Mouse (Mus musculus) effector memory CD4-positive, alpha-beta T cell, adult 5 months (primary cell): ENCODE measurements around the gene Hgd. TPM values are rescaled to one million over a fixed set of nuclear protein-coding genes. Genes with fewer than 3 reads are reported as not detected.

Experiments used
- polyA plus RNA-seq: library from polyadenylated mRNA; unstranded; fragments of 100-300 nt; shearing (Covaris generic); gene quantifications from one replicate; pipeline ENCODE4 v1.2.1, GENCODE M21; 2017

Gene Hgd
- polyA plus RNA-seq, result not detected

DNA sequence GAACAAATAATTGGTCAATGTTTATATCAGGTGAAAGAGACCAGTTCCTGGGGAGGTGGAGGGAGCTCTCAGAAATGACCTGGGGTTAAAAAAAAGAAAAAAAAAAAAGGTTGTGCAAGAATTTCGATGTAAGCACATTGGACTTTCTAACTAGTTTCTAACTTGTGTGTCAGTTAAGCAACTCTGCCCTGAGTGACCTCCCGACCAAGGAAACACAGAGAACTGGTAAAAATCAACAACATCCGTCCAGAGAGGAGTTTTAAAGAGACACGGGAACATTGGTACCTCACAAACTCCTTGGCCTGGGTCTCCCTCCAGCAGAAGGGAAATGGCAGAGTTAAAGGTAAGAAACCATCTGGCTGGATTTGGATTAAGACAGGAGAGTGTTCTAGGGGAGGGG, at the start of gene Hgd:
Gene Hgd (plus strand): TSS at position 160 of the 400 bp plus-strand sequence.

DNA sequence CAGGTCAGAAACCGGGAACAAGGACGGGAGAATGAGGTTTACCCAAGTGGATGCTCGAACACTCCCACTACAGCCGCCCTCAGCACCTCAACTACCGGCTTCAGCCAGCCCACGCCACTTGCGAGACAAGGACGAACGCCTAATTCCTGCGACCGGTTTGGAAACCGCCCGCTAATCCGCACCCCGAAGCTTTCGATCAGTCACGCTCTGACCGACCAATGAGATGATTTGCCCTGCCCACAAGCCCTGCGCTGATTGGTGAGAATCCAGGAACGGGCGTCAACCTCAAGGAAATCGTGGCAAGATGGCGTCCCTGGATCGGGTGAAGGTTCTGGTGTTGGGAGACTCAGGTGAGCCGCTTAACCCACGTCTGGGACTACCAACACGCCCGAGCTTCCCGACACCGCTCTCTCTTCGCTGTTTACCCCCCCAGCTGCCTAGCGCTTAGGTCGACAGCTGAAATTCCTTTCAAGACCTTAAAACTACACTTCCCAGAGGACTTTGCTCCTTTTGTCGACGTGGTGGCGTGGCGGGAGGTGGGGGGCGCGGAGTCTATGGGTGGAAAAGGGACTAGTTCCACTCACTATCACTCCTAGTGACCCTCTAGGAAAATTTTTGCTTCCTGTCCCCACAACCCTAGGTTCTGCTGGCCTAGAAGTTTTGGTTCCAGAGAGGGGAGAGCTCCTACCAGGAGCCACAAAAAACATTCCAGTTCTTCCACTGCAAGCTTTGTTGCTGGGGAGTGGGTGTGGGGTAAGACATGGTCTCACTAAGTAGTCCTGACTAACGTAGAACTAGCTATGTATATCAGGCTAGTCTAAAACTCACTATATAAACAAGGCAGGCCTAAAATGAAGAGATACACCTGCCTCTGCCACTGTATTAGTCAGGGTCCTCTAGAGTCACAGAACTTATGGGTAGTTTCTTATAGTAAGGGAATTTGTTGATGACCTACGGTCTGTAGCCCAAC, 40.1 kb upstream of the Hgd start, which contains the start of the genes Gtf2e1 and Rabl3:
Gene Gtf2e1 (minus strand): TSS at position 179 of the 970 bp plus-strand sequence.
Gene Rabl3 (plus strand): TSS at position 275 of the 970 bp plus-strand sequence.

DNA sequence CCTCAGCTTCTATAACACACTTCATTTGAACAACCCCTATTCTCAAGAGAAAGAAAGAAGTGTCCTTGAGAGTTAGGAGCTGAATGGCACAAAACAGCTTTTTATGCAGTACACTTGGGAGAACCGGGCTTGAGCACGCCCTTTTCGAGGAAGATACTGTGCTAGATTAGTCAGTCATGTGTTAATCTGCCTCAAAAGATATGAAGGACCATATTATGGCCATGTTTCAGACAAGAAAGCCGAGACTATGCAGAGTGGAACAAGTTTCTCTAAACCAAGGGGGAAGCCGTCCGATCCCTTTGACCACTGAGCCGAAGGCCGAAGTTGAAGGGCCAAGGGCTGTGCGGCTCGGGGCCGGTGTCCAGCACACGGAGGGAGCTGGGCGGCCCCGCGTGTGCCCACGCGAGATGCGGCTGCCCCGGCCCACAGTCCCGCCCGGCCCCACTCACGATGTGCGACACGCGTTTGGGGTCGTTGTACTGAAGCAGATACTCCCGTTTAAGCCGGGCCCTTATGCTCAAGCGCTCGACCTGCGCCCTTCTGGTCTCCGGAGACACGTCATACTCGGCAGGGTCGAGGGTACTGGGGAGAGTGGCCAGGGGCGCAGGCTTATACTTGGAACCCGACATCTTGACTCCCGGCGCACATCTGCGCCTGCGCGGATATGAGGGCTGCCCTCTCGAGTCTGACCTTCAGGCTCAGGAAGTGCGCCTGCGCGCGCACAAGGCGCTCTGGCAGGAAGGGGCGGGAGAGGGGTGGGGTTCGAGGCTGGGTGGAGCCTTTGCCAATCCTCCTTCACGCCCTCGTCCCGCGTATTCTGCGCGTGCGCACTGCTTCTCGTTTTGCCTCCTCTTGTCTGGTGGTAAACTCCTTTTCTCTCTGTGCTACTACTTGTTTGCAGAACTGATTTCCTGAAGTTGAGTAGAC, 74.0 kb downstream of the Hgd start, which contains the start of gene Ndufb4:
Gene Ndufb4 (minus strand): TSS at position 723 of the 927 bp plus-strand sequence.

Other genes starting within 250 kb of the Hgd start
- not detected for gene Stxbp5l, start 195.2 kb upstream of the Hgd start, polyA plus RNA-seq
- 11.7 TPM for gene Gtf2e1, start 40.4 kb upstream of the Hgd start, polyA plus RNA-seq
- gene Rabl3, start 40.3 kb upstream of the Hgd start, polyA plus RNA-seq, result 9.7 TPM
- 41.1 TPM for gene Ndufb4, start 74.3 kb downstream of the Hgd start, polyA plus RNA-seq
- gene Fstl1, start 196.7 kb downstream of the Hgd start, polyA plus RNA-seq, result not detected